Mouse (Mus musculus): Measurements from ENCODE around the gene Spata13. TPM values are rescaled to one million over a fixed set of nuclear protein-coding genes. Genes with fewer than 3 reads are reported as not detected.

The Spata13 gene
- polyA plus RNA-seq, 1 experiment: 21.6 TPM

DNA sequence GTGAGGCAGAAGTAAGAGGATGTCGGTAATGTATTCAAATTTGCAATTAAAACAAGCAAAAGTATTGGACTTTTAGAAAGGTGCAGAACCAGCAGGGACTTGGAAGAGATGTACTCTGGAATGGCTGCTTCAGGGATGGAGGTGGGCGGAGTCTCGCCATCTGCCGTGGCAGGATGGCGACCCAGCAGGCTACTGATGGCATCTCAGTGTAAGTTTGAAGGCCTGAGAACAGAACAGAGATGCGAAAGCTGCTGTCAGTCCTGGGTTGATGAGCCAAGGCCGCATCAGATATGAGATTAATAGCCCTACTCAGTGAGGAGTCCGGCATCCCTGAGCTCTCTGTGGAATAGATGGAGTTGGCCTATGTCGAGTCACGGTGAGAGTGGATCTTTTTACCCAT, 65.2 kb downstream of the Spata13 start:
- no peak overlapping the region for H3K4me3 ChIP-seq (ENCODE audit: low read depth, low read length)
- H3K27ac ChIP-seq (ENCODE audit: insufficient read depth, low read depth, low read length): no peak overlapping the region
- no peaks in the 10 kb centered on the region for H3K27me3 ChIP-seq (ENCODE audit: control insufficient read depth, insufficient read depth, low read length)
- 83% methylated on average over 10 of the region's 10 CpGs for WGBS
- TF ChIP-seq POLR2A (IDR thresholded peaks at IDR 0.05; ENCODE audit: low read depth, low read length) (no peak), CTCF (IDR thresholded peaks at IDR 0.05; ENCODE audit: extremely low read depth, insufficient read length, insufficient replicate concordance, low read depth, low read length) (no peak)
- H3K4me1 ChIP-seq (ENCODE audit: control insufficient read depth, insufficient read depth, insufficient read length, low read length): peaks cover 13% of the 10 kb centered on the region; the same call in 1 of the 2 replicates
- peaks cover 2% of the 10 kb centered on the region; the same call in 1 of the 2 replicates for H3K36me3 ChIP-seq (ENCODE audit: control insufficient read depth, insufficient read depth, low read length)

- Histone ChIP-seq H3K36me3 (ENCODE audit: control insufficient read depth, insufficient read depth, low read length) (peaks cover 7% of the 10 kb centered on the region; the same call in 1 of the 2 replicates), H3K4me1 (ENCODE audit: control insufficient read depth, insufficient read depth, insufficient read length, low read length) (peaks cover 12% of the 10 kb centered on the region; the same call in 1 of the 2 replicates), H3K27me3 (ENCODE audit: control insufficient read depth, insufficient read depth, low read length) (no peaks in the 10 kb centered on the region), H3K27ac (ENCODE audit: insufficient read depth, low read depth, low read length) (peak overlapping the region; percentile 63), H3K4me3 (ENCODE audit: low read depth, low read length) (peak overlapping the region; percentile 46)
- 27% methylated on average over 10 of the region's 10 CpGs for WGBS
- TF ChIP-seq POLR2A (IDR thresholded peaks at IDR 0.05; ENCODE audit: low read depth, low read length) (0 out of 2 replicates have a peak, but pooled peaks have one; percentile 15), CTCF (IDR thresholded peaks at IDR 0.05; ENCODE audit: extremely low read depth, insufficient read length, insufficient replicate concordance, low read depth, low read length) (no peak; the same call in 1 of the 2 replicates)
Measured at GRCm38 (mm10) chr14:60702377-60703140, 68.8 kb downstream of the Spata13 start.

- H3K4me3 ChIP-seq (ENCODE audit: low read depth, low read length): no peak overlapping the region
- WGBS: 41% methylated on average over 6 of the region's 6 CpGs
- peaks cover 10% of the 10 kb centered on the region; the same call in 1 of the 2 replicates for H3K4me1 ChIP-seq (ENCODE audit: control insufficient read depth, insufficient read depth, insufficient read length, low read length)
- TF ChIP-seq POLR2A (IDR thresholded peaks at IDR 0.05; ENCODE audit: low read depth, low read length) (no peak), CTCF (IDR thresholded peaks at IDR 0.05; ENCODE audit: extremely low read depth, insufficient read length, insufficient replicate concordance, low read depth, low read length) (no peak)
- H3K27ac ChIP-seq (ENCODE audit: insufficient read depth, low read depth, low read length): peak overlapping the region; percentile 19
- H3K36me3 ChIP-seq (ENCODE audit: control insufficient read depth, insufficient read depth, low read length): peaks cover 12% of the 10 kb centered on the region
- no peaks in the 10 kb centered on the region for H3K27me3 ChIP-seq (ENCODE audit: control insufficient read depth, insufficient read depth, low read length)
Measured at GRCm38 (mm10) chr14:60704510-60704909, 70.7 kb downstream of the Spata13 start.

GRCm38 (mm10) chr14:60704961-60705360, 71.2 kb downstream of the Spata13 start:
- WGBS: 37% methylated on average over 3 of the region's 3 CpGs
- Histone ChIP-seq H3K4me1 (ENCODE audit: control insufficient read depth, insufficient read depth, insufficient read length, low read length) (peaks cover 10% of the 10 kb centered on the region; the same call in 1 of the 2 replicates), H3K36me3 (ENCODE audit: control insufficient read depth, insufficient read depth, low read length) (peaks cover 15% of the 10 kb centered on the region), H3K27me3 (ENCODE audit: control insufficient read depth, insufficient read depth, low read length) (no peaks in the 10 kb centered on the region), H3K27ac (ENCODE audit: insufficient read depth, low read depth, low read length) (no peak overlapping the region), H3K4me3 (ENCODE audit: low read depth, low read length) (no peak overlapping the region)
- TF ChIP-seq CTCF (IDR thresholded peaks at IDR 0.05; ENCODE audit: extremely low read depth, insufficient read length, insufficient replicate concordance, low read depth, low read length) (no peak), POLR2A (IDR thresholded peaks at IDR 0.05; ENCODE audit: low read depth, low read length) (no peak)

DNA sequence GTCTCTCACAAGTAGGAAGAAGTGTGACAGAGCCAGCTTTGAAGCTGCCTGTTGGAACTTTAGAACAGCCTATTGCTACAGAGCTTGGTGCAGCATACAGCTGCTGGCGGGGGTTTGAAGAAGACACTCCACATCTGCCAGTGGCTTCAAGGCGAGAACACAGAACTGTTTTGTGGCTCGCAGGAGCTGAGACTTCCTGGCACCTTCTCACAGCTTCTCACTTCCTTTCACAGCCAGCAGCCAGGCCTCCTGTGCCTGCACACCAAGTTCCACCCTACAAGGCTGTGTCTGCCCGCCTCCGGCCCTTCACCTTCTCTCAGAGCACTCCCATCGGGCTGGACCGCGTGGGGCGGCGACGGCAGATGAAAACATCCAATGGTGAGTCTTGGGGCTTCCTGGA, 75.4 kb downstream of the Spata13 start:
- H3K27ac ChIP-seq (ENCODE audit: insufficient read depth, low read depth, low read length): no peak overlapping the region
- TF ChIP-seq CTCF (IDR thresholded peaks at IDR 0.05; ENCODE audit: extremely low read depth, insufficient read length, insufficient replicate concordance, low read depth, low read length) (no peak), POLR2A (IDR thresholded peaks at IDR 0.05; ENCODE audit: low read depth, low read length) (no peak)
- WGBS: 71% methylated on average over 11 of the region's 11 CpGs
- peak overlapping the region; percentile 33 for H3K4me3 ChIP-seq (ENCODE audit: low read depth, low read length)
- H3K27me3 ChIP-seq (ENCODE audit: control insufficient read depth, insufficient read depth, low read length): no peaks in the 10 kb centered on the region
- H3K36me3 ChIP-seq (ENCODE audit: control insufficient read depth, insufficient read depth, low read length): peaks cover 36% of the 10 kb centered on the region
- peaks cover 8% of the 10 kb centered on the region; the same call in 1 of the 2 replicates for H3K4me1 ChIP-seq (ENCODE audit: control insufficient read depth, insufficient read depth, insufficient read length, low read length)

DNA sequence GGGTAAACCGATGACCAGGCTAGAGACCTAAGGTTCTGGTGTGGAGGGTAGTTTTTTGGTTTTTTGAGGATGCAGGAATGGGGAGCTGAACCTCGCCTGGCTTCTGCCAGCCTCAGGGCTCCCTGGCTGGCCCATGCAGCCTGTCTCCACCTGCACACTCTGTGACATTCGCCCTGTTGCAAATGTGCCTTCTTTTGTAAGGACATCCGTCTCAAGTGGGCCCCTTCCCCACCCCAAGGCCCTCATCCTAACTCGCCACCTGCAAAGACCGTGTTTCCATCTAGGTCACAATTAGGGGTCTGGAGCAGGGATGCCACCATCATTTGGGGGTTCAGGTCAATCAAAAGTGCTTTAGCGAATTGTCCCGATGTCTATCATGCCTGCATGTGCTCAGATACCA, 75.9 kb downstream of the Spata13 start:
- TF ChIP-seq POLR2A (IDR thresholded peaks at IDR 0.05; ENCODE audit: low read depth, low read length) (no peak), CTCF (IDR thresholded peaks at IDR 0.05; ENCODE audit: extremely low read depth, insufficient read length, insufficient replicate concordance, low read depth, low read length) (no peak)
- H3K27ac ChIP-seq (ENCODE audit: insufficient read depth, low read depth, low read length): no peak overlapping the region
- H3K4me3 ChIP-seq (ENCODE audit: low read depth, low read length): peak overlapping the region; percentile 33
- H3K27me3 ChIP-seq (ENCODE audit: control insufficient read depth, insufficient read depth, low read length): no peaks in the 10 kb centered on the region
- peaks cover 37% of the 10 kb centered on the region for H3K36me3 ChIP-seq (ENCODE audit: control insufficient read depth, insufficient read depth, low read length)
- WGBS: 91% methylated on average over 8 of the region's 8 CpGs
- peaks cover 6% of the 10 kb centered on the region; the same call in 1 of the 2 replicates for H3K4me1 ChIP-seq (ENCODE audit: control insufficient read depth, insufficient read depth, insufficient read length, low read length)

DNA sequence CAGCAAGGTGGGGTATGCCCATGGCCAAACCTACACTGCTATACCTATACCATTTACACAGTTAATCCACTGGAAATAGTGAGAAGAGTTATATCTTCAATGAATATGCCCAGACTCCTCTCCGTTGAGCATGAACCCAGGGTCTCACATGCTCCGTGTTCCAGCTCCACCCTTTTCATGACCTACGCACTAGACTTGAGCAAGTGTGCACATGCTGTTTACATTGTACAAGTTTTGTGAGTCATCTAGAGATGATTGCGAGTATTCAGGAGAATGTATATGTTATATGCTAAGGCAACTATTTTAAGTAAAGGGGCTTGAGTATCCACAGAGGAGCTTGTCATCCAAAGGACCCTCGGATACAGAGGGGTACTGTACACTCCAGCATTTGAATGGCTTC, 77.4 kb downstream of the Spata13 start:
- H3K27me3 ChIP-seq (ENCODE audit: control insufficient read depth, insufficient read depth, low read length): no peaks in the 10 kb centered on the region
- no peak for TF ChIP-seq CTCF (IDR thresholded peaks at IDR 0.05; ENCODE audit: extremely low read depth, insufficient read length, insufficient replicate concordance, low read depth, low read length)
- no peak for TF ChIP-seq POLR2A (IDR thresholded peaks at IDR 0.05; ENCODE audit: low read depth, low read length)
- H3K36me3 ChIP-seq (ENCODE audit: control insufficient read depth, insufficient read depth, low read length): peaks cover 42% of the 10 kb centered on the region
- no peaks in the 10 kb centered on the region for H3K4me1 ChIP-seq (ENCODE audit: control insufficient read depth, insufficient read depth, insufficient read length, low read length)
- H3K4me3 ChIP-seq (ENCODE audit: low read depth, low read length): no peak overlapping the region
- no peak overlapping the region for H3K27ac ChIP-seq (ENCODE audit: insufficient read depth, low read depth, low read length)
- 88% methylated on average over 5 of the region's 5 CpGs for WGBS
